Mouse (Mus musculus): Measurements from ENCODE around the gene Prkag1.
A peak's percentile ranks its signal among the peaks of the same experiment; 100 is the strongest.
"Not testable (repeated sequence)": the region's sequence is repeated elsewhere in the genome, so short reads cannot be mapped to it uniquely, and the experiment has no call there.

Prkag1 gene

GRCm38 (mm10) chr15:98823434-98823833 is 7.9 kb downstream of the Prkag1 start:
- no peak for DNase-seq (ENCODE audit: low spot score in 2 of 2)

- no peak for DNase-seq (ENCODE audit: low spot score in 2 of 2)
Observed at GRCm38 (mm10) chr15:98822147-98822546, 9.2 kb downstream of the Prkag1 start.

- no peak for DNase-seq (ENCODE audit: low spot score in 2 of 2)
Observed at GRCm38 (mm10) chr15:98821403-98821802, 9.9 kb downstream of the Prkag1 start.

GRCm38 (mm10) chr15:98820937-98821336 is 10.4 kb downstream of the Prkag1 start:
- DNase-seq (ENCODE audit: low spot score in 2 of 2) = peak in 1 of 2 experiments; percentile 34

GRCm38 (mm10) chr15:98818171-98818570 is 13.2 kb downstream of the Prkag1 start:
- DNase-seq (ENCODE audit: low spot score in 2 of 2) = no peak

GRCm38 (mm10) chr15:98812741-98813424 is 18.4 kb downstream of the Prkag1 start:
- DNase-seq (ENCODE audit: low spot score in 2 of 2) = peak; percentile 81 to 86

- DNase-seq (ENCODE audit: low spot score in 2 of 2) = not testable (repeated sequence)
Observed at GRCm38 (mm10) chr15:98810212-98810611, 21.1 kb downstream of the Prkag1 start.

GRCm38 (mm10) chr15:98809390-98809789 is 21.9 kb downstream of the Prkag1 start, which contains the start of gene Ddn:
TSS of gene Ddn (minus strand) at chr15:98809490.
- DNase-seq (ENCODE audit: low spot score in 2 of 2) = no peak

- DNase-seq (ENCODE audit: low spot score in 2 of 2) = peak; percentile 89 to 91
Observed at GRCm38 (mm10) chr15:98808651-98809134, 22.6 kb downstream of the Prkag1 start.

GRCm38 (mm10) chr15:98807895-98808650 is 23.2 kb downstream of the Prkag1 start:
- DNase-seq (ENCODE audit: low spot score in 2 of 2) = peak; percentile 84 to 88

GRCm38 (mm10) chr15:98806809-98807770 is 24.2 kb downstream of the Prkag1 start:
- DNase-seq (ENCODE audit: low spot score in 2 of 2) = peak in 1 of 2 experiments; percentile 40

GRCm38 (mm10) chr15:98806071-98806808 is 25.1 kb downstream of the Prkag1 start:
- DNase-seq (ENCODE audit: low spot score in 2 of 2) = no peak

- DNase-seq (ENCODE audit: low spot score in 2 of 2) = peak; percentile 77 to 83
Observed at GRCm38 (mm10) chr15:98805324-98806040, 25.8 kb downstream of the Prkag1 start.

GRCm38 (mm10) chr15:98804054-98804453 is 27.3 kb downstream of the Prkag1 start:
- DNase-seq (ENCODE audit: low spot score in 2 of 2) = peak; percentile 90 to 95

GRCm38 (mm10) chr15:98802926-98803325 is 28.4 kb downstream of the Prkag1 start:
- DNase-seq (ENCODE audit: low spot score in 2 of 2) = no peak

GRCm38 (mm10) chr15:98799396-98799795 is 31.9 kb downstream of the Prkag1 start:
- peak; percentile 82 to 85 for DNase-seq (ENCODE audit: low spot score in 2 of 2)

GRCm38 (mm10) chr15:98798903-98799302 is 32.4 kb downstream of the Prkag1 start:
- DNase-seq (ENCODE audit: low spot score in 2 of 2) = no peak

- no peak for DNase-seq (ENCODE audit: low spot score in 2 of 2)
Observed at GRCm38 (mm10) chr15:98797835-98798492, 33.4 kb downstream of the Prkag1 start.

GRCm38 (mm10) chr15:98796803-98797595 is 34.3 kb downstream of the Prkag1 start:
- no peak for DNase-seq (ENCODE audit: low spot score in 2 of 2)

All from frontal cortex, postnatal 36 days (tissue).